ENCODE assay signal across 18 mouse cellular contexts in the genomic region with DNA sequence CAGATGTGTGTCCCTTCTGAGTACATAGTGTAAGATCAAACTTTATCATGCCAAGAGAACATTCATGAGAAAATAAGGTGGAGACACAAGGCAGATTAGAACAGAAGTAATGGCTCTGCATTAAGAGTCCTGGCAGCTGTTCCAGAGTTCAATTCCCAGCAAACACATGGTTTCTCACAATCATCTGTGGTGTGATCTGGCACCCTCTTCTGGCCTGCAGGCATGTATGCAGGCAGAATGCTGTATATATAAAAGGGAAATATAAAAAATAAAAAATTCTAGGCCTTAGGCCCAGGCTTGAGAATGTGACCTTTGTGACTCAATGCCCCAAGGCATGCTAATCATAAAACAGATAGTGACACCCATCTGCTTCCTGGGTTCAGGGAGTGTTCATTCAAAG.
A peak's percentile ranks its signal among the peaks of the same experiment; 100 is the strongest.
DNase-seq lines count a peak whose midpoint lies in the region; ATAC-seq and TF ChIP-seq lines count a peak whose summit lies in the region.
"Had no signal": no experiment of that assay in that cellular context is flagged by ENCODE, and none has a peak within 500 bp of the region (broad histone marks: within the 10 kb centered on the region; RNA-seq: fewer than 3 reads in every experiment).

No protein-coding gene starts in this region.

- H3K4me3 ChIP-seq in cerebellum, adult 2 months (replicated peaks; ENCODE audit: insufficient read depth, low read depth, low read length), result no peak overlapping the region
- no peak overlapping the region for H3K4me3 ChIP-seq in kidney, postnatal 0 days (replicated peaks; ENCODE audit: low read depth, low read length)
- H3K4me3 ChIP-seq in E14TG2a.4 (replicated peaks; ENCODE audit: low read length), result no peak overlapping the region
- H3K4me3 ChIP-seq in heart, adult 2 months, result no peak overlapping the region
- H3K4me3 ChIP-seq: forebrain, embryonic 13.5 days; heart, embryonic 10.5 days; limb, embryonic 13.5 days; megakaryocyte, embryonic 14.5 days; myocyte; stomach, embryonic 15.5 days had no signal

- H3K36me3 ChIP-seq in kidney, postnatal 0 days (ENCODE audit: insufficient read depth, low read length), result no peaks in the 10 kb centered on the region
- no peaks in the 10 kb centered on the region for H3K36me3 ChIP-seq in E14TG2a.4 (ENCODE audit: insufficient read depth, low read length)
- H3K36me3 ChIP-seq in heart, adult 2 months (ENCODE audit: control insufficient read depth, insufficient read depth, low read length), result no peaks in the 10 kb centered on the region
- H3K36me3 ChIP-seq: heart, embryonic 10.5 days; limb, embryonic 13.5 days; stomach, embryonic 15.5 days had no signal

- no peak for TF ChIP-seq EP300 in heart, adult 2 months (IDR thresholded peaks at IDR 0.05; ENCODE audit: insufficient read depth, low read depth, low read length)

- intact Hi-C loops in heart, adult 2 months (cut with DNase I), result loop anchor here (5.0 kb wide), 1 partner anchor 790 kb away; no protein-coding TSS in a partner anchor

- no peak overlapping the region for H3K4me2 ChIP-seq in kidney, postnatal 0 days (ENCODE audit: low read length)
- H3K4me2 ChIP-seq: forebrain, embryonic 13.5 days; limb, embryonic 13.5 days; stomach, embryonic 15.5 days had no signal

- H3K27ac ChIP-seq in cerebellum, adult 2 months (ENCODE audit: insufficient read depth, low read length), result no peak overlapping the region
- no peak overlapping the region for H3K27ac ChIP-seq in kidney, postnatal 0 days
- no peak overlapping the region for H3K27ac ChIP-seq in heart, adult 2 months
- H3K27ac ChIP-seq: forebrain, embryonic 13.5 days; heart, embryonic 10.5 days; limb, embryonic 13.5 days; stomach, embryonic 15.5 days had no signal

- no peak overlapping the region for H3K9ac ChIP-seq in kidney, postnatal 0 days (ENCODE audit: low read depth, low read length)
- H3K9ac ChIP-seq in heart, adult 2 months (ENCODE audit: low read depth, low read length), result no peak overlapping the region
- H3K9ac ChIP-seq: forebrain, embryonic 13.5 days; limb, embryonic 13.5 days; stomach, embryonic 15.5 days had no signal

- DNase-seq in cerebellum, adult 2 months, result no peak
- DNase-seq in cerebellum, adult 9-10 months, result no peak
- DNase-seq in kidney, postnatal 0 days (ENCODE audit: low spot score), result no peak
- DNase-seq in kidney, adult 8-10 months, result no peak
- peak; percentile 26 for DNase-seq in brain, embryonic 14.5 days (ENCODE audit: low read depth)
- DNase-seq in heart, adult 2 months, result no peak
- DNase-seq: gastrocnemius, postnatal 14 days; heart, postnatal 36 days; kidney, postnatal 36 days; thymus, postnatal 4 days had no signal

- H3K9me3 ChIP-seq in kidney, postnatal 0 days (replicated peaks; ENCODE audit: low read length), result no peaks in the 10 kb centered on the region
- H3K9me3 ChIP-seq in E14TG2a.4 (ENCODE audit: low read length), result peaks cover 12% of the 10 kb centered on the region
- H3K9me3 ChIP-seq: forebrain, embryonic 13.5 days; heart, embryonic 10.5 days; limb, embryonic 13.5 days; megakaryocyte, embryonic 14.5 days; stomach, embryonic 15.5 days had no signal

- no peak for TF ChIP-seq POLR2A in cerebellum, adult 2 months (IDR thresholded peaks at IDR 0.05; ENCODE audit: borderline replicate concordance, insufficient read depth, low read length)
- no peak for TF ChIP-seq POLR2A in brain, embryonic 14.5 days (IDR thresholded peaks at IDR 0.05; ENCODE audit: borderline replicate concordance, extremely low read depth, insufficient read depth, insufficient read length, poor library complexity, severe bottlenecking)
- TF ChIP-seq POLR2A in heart, adult 2 months (IDR thresholded peaks at IDR 0.05; ENCODE audit: insufficient read depth, low read depth, low read length), result no peak

- H3K4me1 ChIP-seq in cerebellum, adult 2 months (ENCODE audit: control insufficient read depth, insufficient read depth, low read length), result no peaks in the 10 kb centered on the region
- H3K4me1 ChIP-seq in kidney, postnatal 0 days (replicated peaks; ENCODE audit: insufficient read depth, low read length), result no peaks in the 10 kb centered on the region
- H3K4me1 ChIP-seq in E14TG2a.4 (replicated peaks; ENCODE audit: low read depth, low read length), result no peaks in the 10 kb centered on the region
- H3K4me1 ChIP-seq in heart, adult 2 months (ENCODE audit: control insufficient read depth, insufficient read depth, low read length), result no peaks in the 10 kb centered on the region
- H3K4me1 ChIP-seq: forebrain, embryonic 13.5 days; heart, embryonic 10.5 days; limb, embryonic 13.5 days; megakaryocyte, embryonic 14.5 days; stomach, embryonic 15.5 days had no signal

- ATAC-seq in kidney, postnatal 0 days (replicated peaks; ENCODE audit: low FRiP score, low read depth), result no peak; the same call in 1 of the 2 replicates
- no peak for ATAC-seq in erythroid progenitor cell, adult 5-6 weeks (replicated peaks; ENCODE audit: low FRiP score, poor library complexity, severe bottlenecking)

- H3K27me3 ChIP-seq in cerebellum, adult 2 months (ENCODE audit: control insufficient read depth, insufficient read depth, low read length), result no peaks in the 10 kb centered on the region
- H3K27me3 ChIP-seq in kidney, postnatal 0 days (ENCODE audit: insufficient read depth, low read length), result no peaks in the 10 kb centered on the region
- no peaks in the 10 kb centered on the region for H3K27me3 ChIP-seq in E14TG2a.4 (ENCODE audit: insufficient read depth, low read length)
- no peaks in the 10 kb centered on the region for H3K27me3 ChIP-seq in heart, adult 2 months (ENCODE audit: control insufficient read depth, insufficient read depth, low read length)
- H3K27me3 ChIP-seq: forebrain, embryonic 13.5 days; limb, embryonic 13.5 days; megakaryocyte, embryonic 14.5 days; stomach, embryonic 15.5 days had no signal

- TF ChIP-seq CTCF in cerebellum, adult 2 months (IDR thresholded peaks at IDR 0.05; ENCODE audit: borderline replicate concordance, insufficient read depth, low read depth, low read length), result 0 out of 2 replicates have a peak, but pooled peaks have one; percentile 6
- peak; percentile 40; the same call in 1 of the 2 replicates for TF ChIP-seq CTCF in kidney, postnatal 0 days (IDR thresholded peaks at IDR 0.05; ENCODE audit: low read depth)
- TF ChIP-seq CTCF in E14TG2a.4 (conservative IDR thresholded peaks at IDR 0.05; ENCODE audit: low read length), result peak; percentile 14; the same call in 1 of the 2 replicates
- peak; percentile 42; the same call in 1 of the 2 replicates for TF ChIP-seq CTCF in brain, embryonic 14.5 days (IDR thresholded peaks at IDR 0.05; ENCODE audit: borderline replicate concordance, extremely low read depth, insufficient read depth, insufficient read length)
- TF ChIP-seq CTCF in heart, adult 2 months (IDR thresholded peaks at IDR 0.05), result no peak

- no peaks in the 10 kb centered on the region for H3K79me2 ChIP-seq in heart, adult 2 months (replicated peaks; ENCODE audit: control insufficient read depth, insufficient read depth, low read length)
